Mouse (Mus musculus) CH12.LX (cell line): ENCODE measurements around the gene Asns. TPM values are rescaled to one million over a fixed set of nuclear protein-coding genes. Genes with fewer than 3 reads are reported as not detected.
A peak's percentile ranks its signal among the peaks of the same experiment; 100 is the strongest.

Experiments used
- DNase-seq: peaks from one replicate; pipeline ENCODE4 v3.0.0-alpha.2; 2013; ENCODE audit errors: extremely low read depth
- H3K27ac ChIP-seq: 2 replicates; pipeline ENCODE4 v1.5.1; 2012; ENCODE audit warnings: low read depth, mild to moderate bottlenecking, control low read depth, moderate library complexity; ENCODE audit not compliant: insufficient read depth
- H3K27me3 ChIP-seq: replicated peaks from 2 replicates; pipeline ENCODE3; 2012; ENCODE audit warnings: inconsistent platforms
- H3K36me3 ChIP-seq, 2 experiments: replicated peaks in 1 of 2; 2 replicates each; pipeline versions ENCODE3 to v1.6.1; 2012; ENCODE audit warnings: inconsistent platforms in 1 of 2, low read length in 1 of 2, mild to moderate bottlenecking in 1 of 2, mixed read lengths in 1 of 2, moderate library complexity in 1 of 2; ENCODE audit not compliant: control insufficient read depth in 1 of 2, insufficient read depth in 1 of 2
- H3K4me1 ChIP-seq, 2 experiments: 2 replicates each; pipeline ENCODE4 v1.6.1; 2012; ENCODE audit warnings: inconsistent platforms in 1 of 2, moderate library complexity in 1 of 2; ENCODE audit not compliant: insufficient read depth in 2 of 2, control insufficient read depth in 1 of 2
- H3K4me2 ChIP-seq: 2 replicates; pipeline ENCODE4 v1.6.1; 2012; ENCODE audit warnings: low read depth, mild to moderate bottlenecking, control low read depth; ENCODE audit not compliant: poor library complexity, insufficient read depth, severe bottlenecking
- H3K4me3 ChIP-seq, 3 experiments: fragments of 150-350 bp in 1 of 3; sonication (generic) in 1 of 3; replicated peaks in 1 of 3; 2 replicates each; pipeline versions ENCODE3 to v1.5.1; 2011 to 2012; ENCODE audit warnings: low read depth in 2 of 3, low read length in 2 of 3, mild to moderate bottlenecking in 2 of 3, moderate library complexity in 2 of 3, control low read depth in 1 of 3, improper control_type of control experiment in 1 of 3, inconsistent platforms in 1 of 3, mixed read lengths in 1 of 3; ENCODE audit not compliant: poor library complexity in 1 of 3
- H3K79me2 ChIP-seq: replicated peaks from 2 replicates; pipeline ENCODE4 v1.6.1; 2012; ENCODE audit warnings: mild to moderate bottlenecking, moderate library complexity; ENCODE audit not compliant: control insufficient read depth, poor library complexity, insufficient read depth, severe bottlenecking; ENCODE audit errors: extremely low read depth
- H3K9ac ChIP-seq: 2 replicates; pipeline ENCODE4 v1.6.1; 2012; ENCODE audit warnings: low read depth, mild to moderate bottlenecking, control low read depth, moderate library complexity; ENCODE audit not compliant: insufficient read depth
- H3K9me3 ChIP-seq: replicated peaks from 2 replicates; pipeline ENCODE3; 2012; ENCODE audit warnings: low read length, inconsistent platforms, mixed read lengths
- BHLHE40 ChIP-seq: IDR thresholded peaks from 2 replicates; pipeline ENCODE4 v1.6.1; 2011; ENCODE audit warnings: mild to moderate bottlenecking, low read depth, low read length, improper control_type of control experiment
- CTCF ChIP-seq, 2 experiments: IDR thresholded peaks in 1 of 2; conservative IDR thresholded peaks in 1 of 2; 2 replicates each; pipeline ENCODE4 v1.5.1; 2011 to 2012; ENCODE audit warnings: low read depth in 2 of 2, low read length in 2 of 2, improper control_type of control experiment in 1 of 2, inconsistent platforms in 1 of 2, mild to moderate bottlenecking in 1 of 2, moderate library complexity in 1 of 2
- E2F4 ChIP-seq: IDR thresholded peaks from 2 replicates; pipeline ENCODE4 v1.6.1; 2011; ENCODE audit warnings: low read depth, low read length, improper control_type of control experiment; ENCODE audit not compliant: insufficient replicate concordance
- EP300 ChIP-seq: IDR thresholded peaks from 2 replicates; pipeline ENCODE4 v1.6.1; 2011; ENCODE audit warnings: low read length, improper control_type of control experiment
- ETS1 ChIP-seq: conservative IDR thresholded peaks from 2 replicates; pipeline ENCODE4 v1.6.1; 2012; ENCODE audit warnings: low read depth, mild to moderate bottlenecking, inconsistent platforms, low read length, improper control_type of control experiment, moderate library complexity
- GABPA ChIP-seq: IDR thresholded peaks from 2 replicates; pipeline ENCODE4 v1.6.1; 2012; ENCODE audit warnings: low read depth, low read length, improper control_type of control experiment, inconsistent platforms; ENCODE audit not compliant: insufficient replicate concordance
- IRF4 ChIP-seq: IDR thresholded peaks from 2 replicates; pipeline ENCODE4 v1.6.1; 2014; ENCODE audit warnings: low read depth, mild to moderate bottlenecking, inconsistent platforms, low read length, improper control_type of control experiment
- MAZ ChIP-seq: IDR thresholded peaks from 2 replicates; pipeline ENCODE4 v1.6.1; 2012; ENCODE audit warnings: low read depth, mild to moderate bottlenecking, inconsistent platforms, low read length, improper control_type of control experiment, moderate library complexity
- MXI1 ChIP-seq: IDR thresholded peaks from 2 replicates; pipeline ENCODE4 v1.6.1; 2011; ENCODE audit warnings: mild to moderate bottlenecking, low read depth, low read length, improper control_type of control experiment
- MYC ChIP-seq: IDR thresholded peaks from 2 replicates; pipeline ENCODE4 v1.6.1; 2011; ENCODE audit warnings: low read depth, mild to moderate bottlenecking, improper control_type of control experiment, low read length
- NRF1 ChIP-seq: IDR thresholded peaks from 2 replicates; pipeline ENCODE4 v1.6.1; 2014; ENCODE audit warnings: low read depth, mild to moderate bottlenecking, inconsistent platforms, low read length, improper control_type of control experiment, moderate library complexity
- PAX5 ChIP-seq: IDR thresholded peaks from 2 replicates; pipeline ENCODE4 v1.6.1; 2012; ENCODE audit warnings: low read length, inconsistent platforms, mixed read lengths
- POLR2A ChIP-seq: IDR thresholded peaks from 2 replicates; pipeline ENCODE4 v1.6.1; 2011; ENCODE audit warnings: low read depth, mild to moderate bottlenecking, improper control_type of control experiment, low read length
- POLR2AphosphoS2 ChIP-seq: IDR thresholded peaks from 2 replicates; pipeline ENCODE4 v1.6.1; 2011; ENCODE audit warnings: low read depth, low read length, improper control_type of control experiment
- RAD21 ChIP-seq: IDR thresholded peaks from 2 replicates; pipeline ENCODE4 v1.6.1; 2011; ENCODE audit warnings: low read depth, mild to moderate bottlenecking, low read length, improper control_type of control experiment, moderate library complexity
- RCOR1 ChIP-seq: conservative IDR thresholded peaks from 2 replicates; pipeline ENCODE4 v1.6.1; 2012; ENCODE audit warnings: low read depth, mild to moderate bottlenecking, inconsistent platforms, low read length, improper control_type of control experiment
- SIN3A ChIP-seq: IDR thresholded peaks from 2 replicates; pipeline ENCODE4 v1.6.1; 2012; ENCODE audit warnings: low read length, improper control_type of control experiment, inconsistent platforms
- SMC3 ChIP-seq: IDR thresholded peaks from 2 replicates; pipeline ENCODE4 v1.6.1; 2011; ENCODE audit warnings: low read depth, low read length, improper control_type of control experiment
- UBTF ChIP-seq: IDR thresholded peaks from 2 replicates; pipeline ENCODE4 v1.6.1; 2012; ENCODE audit warnings: low read depth, mild to moderate bottlenecking, inconsistent platforms, low read length, improper control_type of control experiment, moderate library complexity
- USF1 ChIP-seq: IDR thresholded peaks from 2 replicates; pipeline ENCODE4 v1.6.1; 2014; ENCODE audit warnings: low read depth, mild to moderate bottlenecking, inconsistent platforms, low read length, improper control_type of control experiment
- USF2 ChIP-seq: conservative IDR thresholded peaks from 2 replicates; pipeline ENCODE4 v1.6.1; 2011; ENCODE audit warnings: low read depth, low read length, improper control_type of control experiment
- ZC3H11A ChIP-seq: IDR thresholded peaks from 2 replicates; pipeline ENCODE4 v1.6.1; 2012; ENCODE audit warnings: low read depth, mild to moderate bottlenecking, inconsistent platforms, low read length, improper control_type of control experiment
- ZKSCAN1 ChIP-seq: IDR thresholded peaks from 2 replicates; pipeline ENCODE4 v1.6.1; 2012; ENCODE audit warnings: low read depth, inconsistent platforms, low read length, improper control_type of control experiment, borderline replicate concordance
- ZMIZ1 ChIP-seq: IDR thresholded peaks from 2 replicates; pipeline ENCODE4 v1.6.1; 2012; ENCODE audit warnings: low read depth, mild to moderate bottlenecking, inconsistent platforms, low read length, improper control_type of control experiment
- dilution Hi-C: fragments of 300-500 bp; cut with MboI; formaldehyde crosslinking; loops from 2 replicates; pipeline ENCODE4 v1.14.3; 2020; ENCODE audit warnings: low sequenced_read_pairs; ENCODE audit not compliant: extremely low pct_unique_long_range_greater_than_20kb, extremely low pct_ligation_motif_present
- in situ Hi-C: fragments of 300-500 bp; cut with MboI; formaldehyde crosslinking; loops from 3 replicates; pipeline ENCODE4 v1.14.3; 2019; ENCODE audit warnings: low sequenced_read_pairs, low pct_ligation_motif_present, low pct_unique_long_range_greater_than_20kb, mixed read lengths
- polyA plus RNA-seq: library from polyadenylated mRNA; unstranded; fragments of >175 nt; gene quantifications from 2 replicates; pipeline ENCODE4 v1.2.1, GENCODE M21; 2012; ENCODE audit warnings: low read depth; ENCODE audit not compliant: insufficient read length
- total RNA-seq, 2 experiments: library from RNA; depleted of rRNA; stranded (reverse); fragments of 300-350 nt in 1 of 2; fragments of >200 nt in 1 of 2; gene quantifications; 2 replicates each; pipeline ENCODE4 v1.2.3; 2012 to 2014

Asns gene
- total and polyA plus RNA-seq, 3 experiments: not detected

GRCm38 (mm10) chr6:7737842-7738241 is 44.8 kb upstream of the Asns start:
- Histone ChIP-seq H3K9me3 (no peaks in the 10 kb centered on the region), H3K4me3 (no peak overlapping the region), H3K36me3 (no peaks in the 10 kb centered on the region), H3K4me2 (no peak overlapping the region), H3K27ac (no peak overlapping the region), H3K4me1 (no peaks in the 10 kb centered on the region), H3K79me2 (no peaks in the 10 kb centered on the region), H3K9ac (no peak overlapping the region), H3K27me3 (no peaks in the 10 kb centered on the region)
- DNase-seq: no peak
- TF ChIP-seq PAX5: no peak
- TF ChIP-seq MAZ: no peak
- no peak for TF ChIP-seq POLR2A
- TF ChIP-seq EP300: no peak
- TF ChIP-seq ZKSCAN1: no peak
- TF ChIP-seq USF2: no peak
- TF ChIP-seq POLR2AphosphoS2: no peak
- no peak for TF ChIP-seq BHLHE40
- TF ChIP-seq ETS1: no peak
- no peak for TF ChIP-seq MXI1
- TF ChIP-seq SIN3A: no peak
- no peak for TF ChIP-seq CTCF (conservative IDR thresholded peaks at IDR 0.05 in 1 of 2, IDR thresholded peaks at IDR 0.05 in 1 of 2; ENCODE audit: low read depth in 2 of 2, low read length in 2 of 2)
- no peak for TF ChIP-seq NRF1
- TF ChIP-seq ZMIZ1: no peak
- no peak for TF ChIP-seq RAD21
- no peak for TF ChIP-seq USF1
- TF ChIP-seq E2F4: no peak
- no peak for TF ChIP-seq UBTF
- TF ChIP-seq IRF4: no peak
- TF ChIP-seq RCOR1: no peak
- in situ Hi-C loops (loop anchor here (10.0 kb wide), 1 partner anchor 247 kb away; no protein-coding TSS in a partner anchor), dilution Hi-C loops (no loop called here)

DNA sequence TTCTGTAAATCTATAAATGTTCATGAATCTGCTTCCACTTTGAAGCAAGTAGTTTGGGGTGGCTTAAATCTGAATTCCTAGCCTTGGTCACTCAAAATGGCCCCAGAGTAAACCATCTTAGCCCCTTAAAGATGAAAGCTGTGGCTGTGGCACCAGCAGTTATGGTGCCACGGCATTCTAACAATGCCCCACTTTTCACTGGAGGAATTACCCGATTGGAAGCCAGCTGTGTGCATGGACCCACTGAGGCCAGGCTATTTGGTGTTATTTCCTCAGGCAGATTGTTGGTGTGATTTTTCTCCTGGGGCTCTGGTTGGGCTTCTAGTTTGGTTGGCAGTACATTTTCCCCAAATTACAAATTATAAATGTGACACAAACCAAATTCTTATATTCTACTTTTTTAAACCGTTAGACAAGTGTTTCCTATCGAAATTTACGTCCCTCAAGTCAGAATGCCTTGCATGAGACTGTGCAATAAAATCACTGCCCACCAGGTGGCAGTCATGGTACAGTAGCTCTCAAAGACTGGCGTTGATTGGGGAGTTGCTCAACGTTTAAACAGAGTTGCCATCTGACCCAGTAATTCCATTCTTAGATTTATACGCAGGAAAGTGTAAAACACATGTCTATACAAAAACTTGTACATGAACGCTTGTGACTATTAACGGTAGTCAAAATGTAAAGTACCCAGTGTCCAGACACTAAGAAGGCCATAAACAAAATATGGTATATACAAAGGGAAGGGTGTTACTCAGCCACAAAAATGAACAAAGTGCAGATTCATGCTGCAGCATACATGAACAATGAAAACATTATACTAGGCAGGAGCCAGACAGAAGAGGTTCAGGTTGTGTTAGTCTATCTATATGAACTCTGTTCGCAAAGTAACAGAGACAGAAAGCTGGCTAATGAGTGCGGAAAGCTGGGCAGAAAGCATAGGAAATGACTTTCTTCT is 40.0 kb upstream of the Asns start:
- no peaks in the 10 kb centered on the region for H3K4me1 ChIP-seq
- no peaks in the 10 kb centered on the region for H3K9me3 ChIP-seq
- H3K27me3 ChIP-seq: no peaks in the 10 kb centered on the region
- DNase-seq: peak; percentile 83
- dilution Hi-C loops: no loop called here
- no peaks in the 10 kb centered on the region for H3K36me3 ChIP-seq
- no peak overlapping the region for H3K4me3 ChIP-seq
- TF ChIP-seq CTCF (conservative IDR thresholded peaks at IDR 0.05 in 1 of 2, IDR thresholded peaks at IDR 0.05 in 1 of 2; ENCODE audit: low read depth in 2 of 2, low read length in 2 of 2) (peak; percentile 78 to 91), RAD21 (peak; percentile 91), MXI1 (no peak), GABPA (no peak), ZC3H11A (peak; percentile 43), RCOR1 (no peak), MYC (no peak), SMC3 (peak; percentile 88)
- no peak overlapping the region for H3K9ac ChIP-seq
- no peak overlapping the region for H3K27ac ChIP-seq
- no peaks in the 10 kb centered on the region for H3K79me2 ChIP-seq
- H3K4me2 ChIP-seq: peak overlapping the region; percentile 70
- in situ Hi-C loops: loop anchor here (10.0 kb wide), 1 partner anchor 252 kb away; no protein-coding TSS in a partner anchor
